Mouse (Mus musculus) liver, embryonic 15.5 days (tissue): Measurements from ENCODE around the gene Cadm4. TPM values are rescaled to one million over a fixed set of nuclear protein-coding genes. Genes with fewer than 3 reads are reported as not detected.
"Not testable (repeated sequence)": the region's sequence is repeated elsewhere in the genome, so short reads cannot be mapped to it uniquely, and the experiment has no call there.

Experiments used
- ATAC-seq: fragments of 200-750 bp; cut with Nextera tagmentation; 2 replicates; pipeline ENCODE4 v1.8.0; 2017; ENCODE audit warnings: moderate number of reproducible peaks, mild to moderate bottlenecking, moderate library complexity; ENCODE audit not compliant: insufficient read depth
- H3K27ac ChIP-seq: fragments of 300-500 bp; sonication (generic); replicated peaks from 2 replicates; pipeline ENCODE4 v1.5.1; 2015; ENCODE audit warnings: mild to moderate bottlenecking, inconsistent platforms
- H3K27me3 ChIP-seq: fragments of 300-500 bp; sonication (generic); 2 replicates; pipeline ENCODE4 v1.6.1; 2015; ENCODE audit warnings: mild to moderate bottlenecking, inconsistent platforms
- H3K36me3 ChIP-seq: fragments of 300-500 bp; sonication (generic); replicated peaks from 2 replicates; pipeline ENCODE4 v1.6.1; 2015; ENCODE audit warnings: moderate library complexity, mild to moderate bottlenecking, inconsistent platforms
- H3K4me1 ChIP-seq: fragments of 300-500 bp; sonication (generic); replicated peaks from 2 replicates; pipeline ENCODE4 v1.6.1; 2015; ENCODE audit warnings: inconsistent platforms
- H3K4me2 ChIP-seq: fragments of 300-500 bp; sonication (generic); 2 replicates; pipeline ENCODE4 v1.6.1; 2015; ENCODE audit warnings: moderate library complexity, mild to moderate bottlenecking, inconsistent platforms
- H3K4me3 ChIP-seq: fragments of 300-500 bp; sonication (generic); replicated peaks from 2 replicates; pipeline ENCODE4 v1.5.1; 2015; ENCODE audit warnings: mild to moderate bottlenecking, inconsistent platforms
- H3K9ac ChIP-seq: fragments of 300-500 bp; sonication (generic); 2 replicates; pipeline ENCODE4 v1.6.1; 2015; ENCODE audit warnings: moderate library complexity, mild to moderate bottlenecking, inconsistent platforms
- H3K9me3 ChIP-seq: fragments of 300-500 bp; sonication (generic); replicated peaks from 2 replicates; pipeline ENCODE4 v1.6.1; 2016; ENCODE audit warnings: inconsistent platforms
- WGBS: fragments of 180-500 bp; shearing (Covaris S2); methylation state at CpG from one replicate; pipeline ENCODE4 v1.1.7; 2015; ENCODE audit warnings: mixed read lengths; ENCODE audit not compliant: insufficient replicate concordance; 5-methylcytosine and 5-hydroxymethylcytosine counted together
- polyA plus RNA-seq: library from polyadenylated mRNA; unstranded; fragments of >200 nt; fragmentation: Nextera tagmentation; extraction: Ambion mirVana; gene quantifications from 2 replicates; pipeline ENCODE4 v1.2.1, GENCODE M21; 2015

Cadm4 gene
- polyA plus RNA-seq, 1 experiment from 2014 or later: 0.20 TPM

GRCm38 (mm10) chr7:24517654-24518053 lies 35.8 kb downstream of the Cadm4 start:
- Histone ChIP-seq H3K27ac (no peak overlapping the region), H3K9me3 (no peaks in the 10 kb centered on the region), H3K4me3 (no peak overlapping the region), H3K9ac (no peak overlapping the region), H3K36me3 (no peaks in the 10 kb centered on the region), H3K4me1 (no peaks in the 10 kb centered on the region), H3K4me2 (no peak overlapping the region), H3K27me3 (no peaks in the 10 kb centered on the region)
- no peak for ATAC-seq
- WGBS: 74% methylated on average over 6 of the region's 6 CpGs

- Histone ChIP-seq H3K4me2 (no peak overlapping the region), H3K9me3 (no peaks in the 10 kb centered on the region), H3K27ac (no peak overlapping the region), H3K4me1 (no peaks in the 10 kb centered on the region), H3K36me3 (no peaks in the 10 kb centered on the region), H3K4me3 (no peak overlapping the region), H3K27me3 (no peaks in the 10 kb centered on the region), H3K9ac (no peak overlapping the region)
- WGBS: 50% methylated on average over 3 of the region's 3 CpGs
- no peak for ATAC-seq
Observed at GRCm38 (mm10) chr7:24519130-24519529, 37.3 kb downstream of the Cadm4 start.

GRCm38 (mm10) chr7:24520054-24520453 lies 38.2 kb downstream of the Cadm4 start:
- H3K4me3 ChIP-seq, H3K9ac ChIP-seq, H3K27me3 ChIP-seq, ATAC-seq, H3K4me1 ChIP-seq, H3K4me2 ChIP-seq, H3K36me3 ChIP-seq, H3K9me3 ChIP-seq, H3K27ac ChIP-seq: not testable (repeated sequence)
- WGBS: 75% methylated on average over 10 of the region's 10 CpGs

- Histone ChIP-seq H3K4me2 (no peak overlapping the region), H3K4me3 (no peak overlapping the region), H3K9ac (no peak overlapping the region), H3K36me3 (no peaks in the 10 kb centered on the region), H3K4me1 (no peaks in the 10 kb centered on the region), H3K27me3 (no peaks in the 10 kb centered on the region), H3K9me3 (no peaks in the 10 kb centered on the region), H3K27ac (no peak overlapping the region)
- WGBS: 43% methylated on average over 5 of the region's 5 CpGs
- no peak for ATAC-seq
Observed at GRCm38 (mm10) chr7:24522805-24523204, 41.0 kb downstream of the Cadm4 start.

GRCm38 (mm10) chr7:24523723-24524122 lies 41.9 kb downstream of the Cadm4 start:
- no peak overlapping the region for H3K9ac ChIP-seq
- WGBS: 67% methylated on average over 6 of the region's 6 CpGs
- no peak overlapping the region for H3K4me3 ChIP-seq
- no peak overlapping the region for H3K4me2 ChIP-seq
- H3K36me3 ChIP-seq: no peaks in the 10 kb centered on the region
- ATAC-seq: no peak
- H3K27me3 ChIP-seq: no peaks in the 10 kb centered on the region
- no peaks in the 10 kb centered on the region for H3K9me3 ChIP-seq
- no peak overlapping the region for H3K27ac ChIP-seq
- no peaks in the 10 kb centered on the region for H3K4me1 ChIP-seq

GRCm38 (mm10) chr7:24524978-24525377 lies 43.2 kb downstream of the Cadm4 start:
- no peak for ATAC-seq
- WGBS: 61% methylated on average over 6 of the region's 6 CpGs
- Histone ChIP-seq H3K4me2 (no peak overlapping the region), H3K9me3 (no peaks in the 10 kb centered on the region), H3K9ac (no peak overlapping the region), H3K27ac (no peak overlapping the region), H3K27me3 (no peaks in the 10 kb centered on the region), H3K36me3 (no peaks in the 10 kb centered on the region), H3K4me1 (peaks cover 11% of the 10 kb centered on the region), H3K4me3 (no peak overlapping the region)

GRCm38 (mm10) chr7:24525686-24526420 lies 44.0 kb downstream of the Cadm4 start:
- Histone ChIP-seq H3K36me3 (no peaks in the 10 kb centered on the region), H3K27me3 (no peaks in the 10 kb centered on the region), H3K9ac (no peak overlapping the region), H3K4me2 (no peak overlapping the region), H3K4me1 (peaks cover 16% of the 10 kb centered on the region), H3K4me3 (no peak overlapping the region), H3K27ac (no peak overlapping the region), H3K9me3 (no peaks in the 10 kb centered on the region)
- WGBS: 70% methylated on average over 12 of the region's 12 CpGs
- ATAC-seq: no peak

- H3K9me3 ChIP-seq: no peaks in the 10 kb centered on the region
- H3K4me1 ChIP-seq: peaks cover 28% of the 10 kb centered on the region
- no peaks in the 10 kb centered on the region for H3K27me3 ChIP-seq
- H3K27ac ChIP-seq: no peak overlapping the region
- peaks cover 10% of the 10 kb centered on the region for H3K36me3 ChIP-seq
- H3K4me2 ChIP-seq: peak overlapping the region; percentile 97; the same call in 1 of the 2 replicates
- ATAC-seq: no peak
- no peak overlapping the region for H3K4me3 ChIP-seq
- 74% methylated on average over 11 of the region's 11 CpGs for WGBS
- no peak overlapping the region for H3K9ac ChIP-seq
Observed at GRCm38 (mm10) chr7:24528861-24529260, 47.0 kb downstream of the Cadm4 start.

- ATAC-seq: no peak
- Histone ChIP-seq H3K4me2 (peak overlapping the region; percentile 97), H3K9ac (peak overlapping the region; percentile 74), H3K4me3 (peak overlapping the region; percentile 67), H3K27me3 (no peaks in the 10 kb centered on the region), H3K4me1 (peaks cover 28% of the 10 kb centered on the region), H3K36me3 (peaks cover 17% of the 10 kb centered on the region), H3K27ac (peak overlapping the region; percentile 77), H3K9me3 (no peaks in the 10 kb centered on the region)
- WGBS: 33% methylated on average over 11 of the region's 11 CpGs
Observed at GRCm38 (mm10) chr7:24529580-24529979, 47.8 kb downstream of the Cadm4 start.

GRCm38 (mm10) chr7:24530062-24530931 lies 48.5 kb downstream of the Cadm4 start, which contains the start of gene Irgq:
Gene Irgq, plus strand, starts transcription at chr7:24530689.
- WGBS: under 1% methylated on average over 44 of the region's 44 CpGs

More at GRCm38 (mm10) chr7:24530062-24530931, 48.5 kb downstream of the Cadm4 start, which contains the start of gene Irgq:
- Histone ChIP-seq H3K27me3 (no peaks in the 10 kb centered on the region), H3K27ac (peak within 1 kb of the TSS; percentile 77), H3K4me3 (peak within 1 kb of the TSS; percentile 67), H3K36me3 (peaks cover 18% of the 10 kb centered on the region), H3K4me2 (peak within 1 kb of the TSS; percentile 97), H3K9me3 (no peaks in the 10 kb centered on the region), H3K4me1 (peaks cover 28% of the 10 kb centered on the region), H3K9ac (peak within 1 kb of the TSS; percentile 74)
- ATAC-seq: peak; percentile 92
